In genomic region chr2:6340439-6340838, GRCm38 (mm10) we compare ENCODE assay signal across 24 mouse cellular contexts. TPM values are rescaled to one million over a fixed set of nuclear protein-coding genes. Genes with fewer than 3 reads are reported as not detected.
DNase-seq lines count a peak whose midpoint lies in the region; ATAC-seq lines count a peak whose summit lies in the region.
"Had no signal": no experiment of that assay in that cellular context is flagged by ENCODE, and none has a peak within 500 bp of the region (broad histone marks: within the 10 kb centered on the region; RNA-seq: fewer than 3 reads in every experiment).

No protein-coding gene starts in this region.

- no peaks in the 10 kb centered on the region for H3K27me3 ChIP-seq in liver, embryonic 13.5 days
- no peaks in the 10 kb centered on the region for H3K27me3 ChIP-seq in liver, embryonic 11.5 days (replicated peaks; ENCODE audit: control insufficient read depth, insufficient read depth, low read length)
- H3K27me3 ChIP-seq: embryonic facial prominence, embryonic 15.5 days; forebrain, embryonic 15.5 days; hindbrain, embryonic 13.5 days; limb, embryonic 12.5 days; midbrain, embryonic 15.5 days; neural tube, embryonic 13.5 days had no signal

- intact Hi-C loops in left cerebral cortex, postnatal 14 days (cut with DNase I) = no loop called here

- H3K9ac ChIP-seq in liver, embryonic 13.5 days = no peak overlapping the region
- no peak overlapping the region for H3K9ac ChIP-seq in liver, embryonic 11.5 days (ENCODE audit: low read depth, low read length)
- H3K9ac ChIP-seq: embryonic facial prominence, embryonic 15.5 days; forebrain, embryonic 15.5 days; hindbrain, embryonic 13.5 days; limb, embryonic 12.5 days; midbrain, embryonic 15.5 days; neural tube, embryonic 13.5 days had no signal

- WGBS in liver, embryonic 13.5 days (ENCODE audit: insufficient replicate concordance) = 82% methylated on average over 2 of the region's 2 CpGs
- 87% methylated on average over 2 of the region's 2 CpGs for WGBS in liver, embryonic 11.5 days

- H3K9me3 ChIP-seq in liver, embryonic 13.5 days (replicated peaks) = no peaks in the 10 kb centered on the region
- no peaks in the 10 kb centered on the region for H3K9me3 ChIP-seq in liver, embryonic 11.5 days (ENCODE audit: control insufficient read depth, low read length)
- H3K9me3 ChIP-seq: embryonic facial prominence, embryonic 15.5 days; forebrain, embryonic 15.5 days; hindbrain, embryonic 13.5 days; midbrain, embryonic 15.5 days; neural tube, embryonic 13.5 days had no signal

- ATAC-seq in liver, embryonic 13.5 days (ENCODE audit: low read depth) = no peak
- ATAC-seq in liver, embryonic 11.5 days (replicated peaks; ENCODE audit: low FRiP score) = no peak
- no peak for ATAC-seq in inflammation-experienced regulatory T-cells, adult 6 months
- ATAC-seq: forebrain, embryonic 15.5 days; lung, postnatal 0 days; midbrain, embryonic 15.5 days had no signal

- no peak overlapping the region for H3K4me3 ChIP-seq in liver, embryonic 13.5 days (replicated peaks)
- H3K4me3 ChIP-seq in liver, embryonic 11.5 days (ENCODE audit: low read depth, low read length) = no peak overlapping the region
- H3K4me3 ChIP-seq: embryonic facial prominence, embryonic 15.5 days; forebrain, embryonic 15.5 days; hindbrain, embryonic 13.5 days; limb, embryonic 12.5 days; midbrain, embryonic 15.5 days; myocyte; neural tube, embryonic 13.5 days had no signal

- H3K4me2 ChIP-seq in liver, embryonic 13.5 days = no peak overlapping the region
- H3K4me2 ChIP-seq in liver, embryonic 11.5 days = no peak overlapping the region
- H3K4me2 ChIP-seq: embryonic facial prominence, embryonic 15.5 days; forebrain, embryonic 15.5 days; hindbrain, embryonic 13.5 days; limb, embryonic 12.5 days; midbrain, embryonic 15.5 days; neural tube, embryonic 13.5 days had no signal

- peaks cover 33% of the 10 kb centered on the region for H3K4me1 ChIP-seq in liver, embryonic 13.5 days (replicated peaks)
- peaks cover 13% of the 10 kb centered on the region for H3K4me1 ChIP-seq in liver, embryonic 11.5 days (replicated peaks; ENCODE audit: control insufficient read depth, insufficient read depth, low read length)
- H3K4me1 ChIP-seq: forebrain, embryonic 15.5 days; midbrain, embryonic 15.5 days; neural tube, embryonic 13.5 days had no signal

- peak overlapping the region; percentile 55; the same call in 1 of the 2 replicates for H3K27ac ChIP-seq in liver, embryonic 13.5 days
- H3K27ac ChIP-seq in liver, embryonic 11.5 days (ENCODE audit: low read depth, low read length) = no peak overlapping the region
- H3K27ac ChIP-seq: embryonic facial prominence, embryonic 15.5 days; forebrain, embryonic 15.5 days; hindbrain, embryonic 13.5 days; kidney, postnatal 0 days; limb, embryonic 12.5 days; midbrain, embryonic 15.5 days; neural tube, embryonic 13.5 days had no signal

- H3K36me3 ChIP-seq in liver, embryonic 13.5 days = peaks cover 8% of the 10 kb centered on the region
- H3K36me3 ChIP-seq in liver, embryonic 11.5 days (ENCODE audit: control insufficient read depth, insufficient read depth, low read length) = no peaks in the 10 kb centered on the region
- H3K36me3 ChIP-seq: embryonic facial prominence, embryonic 15.5 days; forebrain, embryonic 15.5 days; midbrain, embryonic 15.5 days; neural tube, embryonic 13.5 days had no signal

- DNase-seq in left cerebral cortex, adult 18-20 months (ENCODE audit: low spot score in 2 of 2) = peak; percentile 2 to 44
- DNase-seq in left cerebral cortex, postnatal 14 days (ENCODE audit: low spot score in 2 of 2) = no peak
- DNase-seq in liver, embryonic 13.5 days = no peak
- DNase-seq in liver, embryonic 11.5 days (ENCODE audit: low spot score) = no peak
- DNase-seq in right cerebral cortex, postnatal 36 days (ENCODE audit: low spot score in 2 of 2) = peak; percentile 29 to 46
- no peak for DNase-seq in right cerebral cortex, postnatal 14 days
- peak; percentile 11 for DNase-seq in telencephalon, adult 2 months (ENCODE audit: low read depth, low spot score)
- DNase-seq: adrenal gland, adult 2 months; gastrocnemius, postnatal 36 days; heart, postnatal 36 days; kidney, adult 2 months; retina, postnatal 1 day; spleen, adult 18-20 months; thymus, postnatal 25 days had no signal

RNA-seq across cellular contexts. Expression of gene Usp6nl, which starts 18.0 kb away (rescaled TPM):
- total RNA-seq in left cerebral cortex, adult 18-20 months (2021) = 10 to 100 TPM; 18.8 to 20.1 TPM
- 10 to 100 TPM; 26.2 to 27.2 TPM for total RNA-seq in left cerebral cortex, postnatal 14 days (2021)
- 3.4 and 5.5 TPM in 2 replicates for polyA plus RNA-seq in liver, embryonic 13.5 days (2015; fragmentation: Nextera tagmentation; extraction: Ambion mirVana)
- 8.5 and 10.6 TPM in 2 replicates for polyA plus RNA-seq in liver, embryonic 11.5 days (2014; fragmentation: Nextera tagmentation; extraction: Ambion mirVana)
- polyA plus RNA-seq in inflammation-experienced regulatory T-cells, adult 6 months (2017; shearing (Covaris generic)) = 10 to 100 TPM in 1 of 3 experiments, 1 to 10 TPM in 2; 4.1 to 11.9 (median 7.2) TPM

Comparison
In these comparisons a context has a peak if more than half of its experiments do, and no peak if none do; other contexts are left out.
1. DNase-seq: peak in left cerebral cortex, adult 18-20 months (2 of 2), right cerebral cortex, postnatal 36 days (2 of 2) and telencephalon, adult 2 months (single experiment); none in left cerebral cortex, postnatal 14 days (0 of 2), liver, embryonic 13.5 days (single experiment), liver, embryonic 11.5 days (single experiment) and right cerebral cortex, postnatal 14 days (single experiment).